Mouse (Mus musculus) testis, adult 2 months (tissue): ENCODE data around the gene Olfr1111. TPM values are rescaled to one million over a fixed set of nuclear protein-coding genes. Genes with fewer than 3 reads are reported as not detected.
"Not testable (repeated sequence)": the region's sequence is repeated elsewhere in the genome, so short reads cannot be mapped to it uniquely, and the experiment has no call there.

ENCODE experiments used
- H3K27ac ChIP-seq: fragments of 200-500 bp; 2 replicates; pipeline ENCODE4 v1.5.1; 2012; ENCODE audit warnings: low read depth, low read length; ENCODE audit not compliant: control insufficient read depth, insufficient read depth
- H3K27me3 ChIP-seq: fragments of 200-500 bp; 2 replicates; pipeline ENCODE4 v1.6.1; 2012; ENCODE audit warnings: mild to moderate bottlenecking, low read length, moderate library complexity; ENCODE audit not compliant: control insufficient read depth, insufficient read depth
- H3K36me3 ChIP-seq: fragments of 200-500 bp; 2 replicates; pipeline ENCODE4 v1.6.1; 2012; ENCODE audit warnings: mild to moderate bottlenecking, low read length; ENCODE audit not compliant: control insufficient read depth, insufficient read depth
- H3K4me1 ChIP-seq: fragments of 200-500 bp; 2 replicates; pipeline ENCODE4 v1.6.1; 2012; ENCODE audit warnings: low read length; ENCODE audit not compliant: control insufficient read depth, insufficient read depth
- H3K4me3 ChIP-seq: fragments of 200-500 bp; 2 replicates; pipeline ENCODE4 v1.5.1; 2012; ENCODE audit warnings: low read depth, mild to moderate bottlenecking, low read length, moderate library complexity, mixed read lengths; ENCODE audit not compliant: control insufficient read depth
- CTCF ChIP-seq: fragments of 200-500 bp; IDR thresholded peaks from 2 replicates; pipeline ENCODE4 v1.5.1; 2012; ENCODE audit warnings: low read depth, mild to moderate bottlenecking, inconsistent platforms, low read length, moderate library complexity; ENCODE audit not compliant: control insufficient read depth, insufficient read depth, insufficient replicate concordance
- POLR2A ChIP-seq: fragments of 200-500 bp; IDR thresholded peaks from 2 replicates; pipeline ENCODE4 v1.6.1; 2012; ENCODE audit warnings: low read depth, mild to moderate bottlenecking, inconsistent platforms, low read length, moderate library complexity; ENCODE audit not compliant: control insufficient read depth
- polyA plus RNA-seq: library from polyadenylated mRNA; depleted of rRNA; stranded (reverse); fragments of >200 nt; gene quantifications from 2 replicates; pipeline ENCODE4 v1.2.3, GENCODE M21; 2012; rRNA removed

The Olfr1111 gene
- not detected in 2 replicates for polyA plus RNA-seq

DNA sequence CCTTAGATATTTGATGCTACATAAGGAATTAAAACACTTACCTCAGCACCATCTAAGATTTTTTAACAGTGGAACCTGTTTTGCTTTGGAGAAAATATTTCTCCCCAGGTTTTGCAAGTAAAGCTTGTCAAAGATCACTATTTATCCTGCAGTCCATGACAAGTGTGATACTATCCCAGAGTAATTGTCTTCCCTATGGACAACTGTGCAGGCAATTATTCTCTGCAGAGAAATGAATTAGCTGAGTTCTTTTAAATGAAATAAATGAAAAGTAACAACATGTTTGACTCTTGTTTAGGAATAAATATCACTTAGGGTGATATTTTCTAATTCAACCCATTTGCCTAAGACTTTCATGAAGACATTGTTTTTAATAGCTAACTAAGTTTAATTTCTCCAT is at the start of gene Olfr1111:
Gene Olfr1111, minus strand, starts transcription at position 101 of the 400 bp plus-strand sequence.
- Histone ChIP-seq H3K27ac (no peak within 1 kb of the TSS), H3K27me3 (no peaks in the 10 kb centered on the region)
- no peak for TF ChIP-seq POLR2A
- no peak for TF ChIP-seq CTCF

DNA sequence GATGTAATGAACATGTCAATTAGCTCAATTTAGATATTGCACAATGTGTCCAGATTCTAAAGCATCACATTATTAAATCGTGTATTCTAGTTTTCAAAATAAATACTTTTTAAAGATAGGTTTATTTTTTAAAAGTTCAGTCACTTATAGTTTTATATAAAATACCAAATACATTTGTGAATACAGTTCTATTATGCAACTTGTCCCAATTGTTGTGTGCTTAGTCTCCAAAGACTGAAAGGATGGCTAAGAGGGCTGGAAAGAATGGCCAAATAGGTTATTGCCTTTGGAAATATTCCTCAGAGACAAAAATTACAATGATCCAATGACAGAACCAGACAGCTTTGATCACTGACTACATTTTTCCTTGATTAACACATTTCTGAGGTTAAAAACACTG is 35.1 kb upstream of the Olfr1111 start, which contains the start of gene Olfr1112:
Gene Olfr1112, plus strand, starts transcription at position 301 of the 400 bp plus-strand sequence.
- no peaks in the 10 kb centered on the region for H3K27me3 ChIP-seq
- H3K36me3 ChIP-seq: no peaks in the 10 kb centered on the region
- no peak within 1 kb of the TSS for H3K4me3 ChIP-seq
- H3K4me1 ChIP-seq: no peaks in the 10 kb centered on the region
- no peak within 1 kb of the TSS for H3K27ac ChIP-seq
- no peak for TF ChIP-seq CTCF
- no peak for TF ChIP-seq POLR2A

More for the DNA sequence above, at the start of gene Olfr1111:
- H3K36me3 ChIP-seq: no peaks in the 10 kb centered on the region
- H3K4me3 ChIP-seq: no peak within 1 kb of the TSS
- H3K4me1 ChIP-seq: no peaks in the 10 kb centered on the region

DNA sequence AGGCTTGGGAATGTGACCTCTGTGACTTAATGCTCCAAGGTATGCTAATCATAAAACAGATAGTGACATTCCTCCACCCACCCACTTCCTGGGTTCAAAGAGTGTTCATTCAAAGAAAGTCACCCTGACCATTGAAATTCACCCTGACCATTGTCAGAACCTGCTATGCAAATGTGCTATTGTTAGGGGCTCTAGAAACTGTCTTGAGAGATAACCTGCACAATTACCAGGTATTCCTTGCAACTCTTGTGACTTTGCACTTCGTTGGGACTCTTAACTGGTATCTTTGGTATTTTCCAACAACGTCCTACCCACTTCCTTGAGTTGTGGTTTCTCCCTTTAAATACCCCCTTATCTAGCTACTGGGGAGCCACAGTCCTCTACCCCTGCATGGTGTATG is 15.3 kb upstream of the Olfr1111 start:
- not testable (repeated sequence) for H3K27ac ChIP-seq, H3K4me3 ChIP-seq, H3K36me3 ChIP-seq

DNA sequence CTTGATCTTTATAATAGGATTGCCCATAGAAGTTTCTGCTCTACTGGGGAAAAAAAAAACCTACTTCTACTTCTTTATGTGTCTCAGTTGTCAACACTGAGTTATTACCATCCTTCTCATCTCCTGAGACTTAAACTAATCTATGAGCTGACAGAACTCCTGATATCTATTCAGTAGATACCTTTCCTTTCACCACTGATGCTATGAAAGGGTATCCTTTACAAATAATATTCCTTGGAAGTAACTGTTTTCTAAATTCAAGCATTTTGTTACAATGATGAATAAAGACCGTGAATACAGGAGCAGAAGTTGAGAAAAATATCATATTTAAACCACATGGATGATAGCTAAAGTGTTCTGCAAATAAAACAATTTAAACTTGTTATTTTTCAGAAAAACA is 12.2 kb downstream of the Olfr1111 start, which contains the start of gene Olfr1110:
Gene Olfr1110, minus strand, starts transcription at position 101 of the 400 bp plus-strand sequence.
- H3K36me3 ChIP-seq: no peaks in the 10 kb centered on the region
- no peaks in the 10 kb centered on the region for H3K4me1 ChIP-seq
- H3K27me3 ChIP-seq: no peaks in the 10 kb centered on the region
- TF ChIP-seq POLR2A (no peak), CTCF (no peak)
- H3K4me3 ChIP-seq: no peak within 1 kb of the TSS
- H3K27ac ChIP-seq: no peak within 1 kb of the TSS

More for the DNA sequence above, 15.3 kb upstream of the Olfr1111 start:
- not testable (repeated sequence) for H3K4me1 ChIP-seq, H3K27me3 ChIP-seq

DNA sequence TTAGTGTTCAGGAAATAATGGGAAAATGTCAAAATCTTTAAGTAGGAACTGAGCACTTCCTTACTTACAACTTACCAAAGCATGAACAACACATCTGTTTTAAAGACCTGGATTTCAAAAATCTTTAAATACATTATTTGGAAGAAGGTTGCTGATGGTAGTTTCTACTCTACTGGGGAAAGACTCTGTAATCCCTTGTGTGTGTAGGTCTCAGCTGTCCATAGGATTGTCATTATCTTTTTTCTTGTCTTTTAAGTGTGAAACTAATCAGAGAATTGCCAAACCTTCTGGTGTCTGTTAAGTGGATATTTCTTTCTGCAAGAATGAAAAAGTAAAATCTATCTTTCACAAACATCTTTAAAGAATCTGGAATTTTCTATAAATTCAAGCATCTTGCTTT is 38.0 kb downstream of the Olfr1111 start, which contains the start of gene Olfr259:
Gene Olfr259, minus strand, starts transcription at position 101 of the 400 bp plus-strand sequence.
- Histone ChIP-seq H3K36me3 (no peaks in the 10 kb centered on the region), H3K4me1 (no peaks in the 10 kb centered on the region), H3K4me3 (no peak within 1 kb of the TSS), H3K27me3 (no peaks in the 10 kb centered on the region), H3K27ac (no peak within 1 kb of the TSS)
- TF ChIP-seq POLR2A (no peak), CTCF (no peak)

Other genes starting within 250 kb of the Olfr1111 start
- not detected in 2 replicates for gene Olfr1098, start 228.1 kb downstream of the Olfr1111 start, polyA plus RNA-seq
- not detected in 2 replicates for gene Olfr1099, start 191.9 kb downstream of the Olfr1111 start, polyA plus RNA-seq
- gene Olfr1100, start 172.7 kb downstream of the Olfr1111 start, polyA plus RNA-seq: not detected in 2 replicates
- gene Olfr1101, start 161.4 kb downstream of the Olfr1111 start, polyA plus RNA-seq: not detected in 2 replicates
- not detected in 2 replicates for gene Olfr1102, start 154.2 kb downstream of the Olfr1111 start, polyA plus RNA-seq
- not detected in 2 replicates for gene Olfr1104, start 125.5 kb downstream of the Olfr1111 start, polyA plus RNA-seq
- gene Olfr1105, start 116.1 kb downstream of the Olfr1111 start, polyA plus RNA-seq: not detected in 2 replicates
- not detected in 2 replicates for gene Olfr1106, start 100.4 kb downstream of the Olfr1111 start, polyA plus RNA-seq
- not detected in 2 replicates for gene Olfr1107, start 76.8 kb downstream of the Olfr1111 start, polyA plus RNA-seq
- gene Olfr1109, start 56.6 kb downstream of the Olfr1111 start, polyA plus RNA-seq: not detected in 2 replicates
- not detected in 2 replicates for gene Olfr259, start 38.1 kb downstream of the Olfr1111 start, polyA plus RNA-seq
- gene Olfr1110, start 12.3 kb downstream of the Olfr1111 start, polyA plus RNA-seq: not detected in 2 replicates
- not detected in 2 replicates for gene Olfr1112, start 35.2 kb upstream of the Olfr1111 start, polyA plus RNA-seq
- gene Olfr1113, start 56.3 kb upstream of the Olfr1111 start, polyA plus RNA-seq: not detected in 2 replicates
- not detected in 2 replicates for gene Olfr1115, start 95.4 kb upstream of the Olfr1111 start, polyA plus RNA-seq
- gene Olfr1116, start 114.9 kb upstream of the Olfr1111 start, polyA plus RNA-seq: not detected in 2 replicates
- gene Olfr1118, start 155.0 kb upstream of the Olfr1111 start, polyA plus RNA-seq: not detected in 2 replicates
- not detected in 2 replicates for gene Olfr1120, start 202.2 kb upstream of the Olfr1111 start, polyA plus RNA-seq
- not detected in 2 replicates for gene Olfr1121, start 217.3 kb upstream of the Olfr1111 start, polyA plus RNA-seq
- gene Olfr1122, start 233.2 kb upstream of the Olfr1111 start, polyA plus RNA-seq: not detected in 2 replicates